In the genomic region with DNA sequence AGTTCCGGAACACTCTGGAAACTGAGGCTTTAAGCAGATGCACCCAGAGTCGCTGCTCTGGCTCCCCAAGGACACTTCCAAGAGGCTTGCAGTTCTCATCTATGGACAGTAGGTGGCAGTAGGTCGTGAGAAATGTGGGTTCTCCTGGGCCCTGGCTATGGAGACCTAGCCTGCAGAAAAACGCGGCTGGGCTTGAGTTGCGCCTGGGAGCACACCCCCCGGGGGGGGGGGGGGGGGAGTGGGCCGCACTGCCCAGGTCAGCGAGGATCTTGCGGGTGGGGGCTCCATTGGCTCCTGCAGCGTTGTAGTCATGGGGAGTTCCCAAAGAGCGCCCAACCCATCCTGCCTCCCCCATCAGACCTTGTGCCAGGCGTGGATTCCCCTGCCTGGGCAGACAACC, we compare ENCODE assay signal across 8 mouse cellular contexts.
DNase-seq lines count a peak whose midpoint lies in the region; ATAC-seq lines count a peak whose summit lies in the region.

No protein-coding gene starts in this region.

- DNase-seq in adrenal gland, adult 18-20 months (ENCODE audit: low spot score in 2 of 2) = peak; percentile 57 to 63
- DNase-seq in embryo, embryonic 11 days = peak; percentile 96
- peak; percentile 68 to 81 for DNase-seq in gastrocnemius, postnatal 36 days
- DNase-seq in left cerebral cortex, postnatal 14 days (ENCODE audit: low spot score in 2 of 2) = peak; percentile 89
- peak; percentile 92 for DNase-seq in mesoderm, embryonic 11.5 days (ENCODE audit: low read depth, low spot score)
- peak; percentile 61 to 66 for DNase-seq in right cerebral cortex, postnatal 36 days (ENCODE audit: low spot score in 2 of 2)
- DNase-seq in urinary bladder, postnatal 4 days (ENCODE audit: low spot score in 2 of 2) = peak; percentile 81 to 83

- H3K27ac ChIP-seq in intestine, embryonic 15.5 days = no peak overlapping the region

- H3K4me1 ChIP-seq in intestine, embryonic 15.5 days (replicated peaks) = 0 out of 2 replicates have a peak, but pooled peaks cover 10% of the 10 kb centered on the region

- peak; percentile 97 for ATAC-seq in intestine, embryonic 15.5 days

- peak overlapping the region; percentile 33 for H3K4me3 ChIP-seq in intestine, embryonic 15.5 days (replicated peaks)

- intact Hi-C loops in gastrocnemius, postnatal 36 days (cut with DNase I) = loop anchor here (5.0 to 10.0 kb wide), 3 partner anchors 292 to 820 kb away; a partner anchor contains a TSS
- intact Hi-C loops in left cerebral cortex, postnatal 14 days (cut with DNase I) = loop anchor here (2.0 kb wide), 1 partner anchor 816 kb away; no protein-coding TSS in a partner anchor

- H3K9ac ChIP-seq in intestine, embryonic 15.5 days = no peak overlapping the region

- WGBS in intestine, embryonic 15.5 days = 1% methylated on average over 13 of the region's 13 CpGs

- H3K36me3 ChIP-seq in intestine, embryonic 15.5 days = no peaks in the 10 kb centered on the region

- no peaks in the 10 kb centered on the region for H3K9me3 ChIP-seq in intestine, embryonic 15.5 days

- H3K4me2 ChIP-seq in intestine, embryonic 15.5 days (replicated peaks) = peak overlapping the region; percentile 85

- no peaks in the 10 kb centered on the region for H3K27me3 ChIP-seq in intestine, embryonic 15.5 days (replicated peaks)
